Mouse (Mus musculus): ENCODE results near the gene Syt7. TPM values are rescaled to one million over a fixed set of nuclear protein-coding genes. Genes with fewer than 3 reads are reported as not detected.

The Syt7 gene
- polyA plus RNA-seq, 1 experiment, result 11.0 TPM

DNA sequence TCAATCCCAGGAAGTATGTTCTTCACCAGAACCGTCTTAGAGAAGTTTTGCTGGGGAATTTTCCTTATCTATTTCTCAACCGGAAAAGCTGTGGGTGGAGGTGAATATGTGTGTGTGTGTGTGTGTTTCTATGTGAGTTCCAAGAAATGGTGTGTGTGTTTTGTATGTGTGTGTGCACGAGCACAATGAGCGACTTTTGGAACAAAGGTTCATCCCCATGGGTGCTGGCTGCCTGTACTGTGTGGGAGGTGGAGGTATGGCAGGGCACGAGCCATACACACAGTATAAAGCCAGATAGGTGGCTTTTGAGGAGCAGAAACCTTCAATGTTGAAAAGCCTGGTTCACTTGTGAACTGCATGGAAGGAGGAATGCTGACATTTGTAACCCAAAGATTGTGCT is 1.2 kb upstream of the Syt7 start:
- TF ChIP-seq POLR2A (IDR thresholded peaks at IDR 0.05; ENCODE audit: control insufficient read depth, low read depth, low read length) (no peak), CTCF (IDR thresholded peaks at IDR 0.05; ENCODE audit: control insufficient read depth, insufficient read depth, insufficient replicate concordance, low read depth, low read length) (no peak)
- H3K4me1 ChIP-seq (ENCODE audit: control insufficient read depth, insufficient read depth, low read length), result peaks cover 6% of the 10 kb centered on the region
- no peaks in the 10 kb centered on the region for H3K36me3 ChIP-seq (ENCODE audit: control insufficient read depth, insufficient read depth, low read length)
- H3K27me3 ChIP-seq (ENCODE audit: control insufficient read depth, insufficient read depth, low read length), result no peaks in the 10 kb centered on the region
- 0 out of 2 replicates have a peak overlapping the region, but pooled peaks have one; percentile 18 for H3K27ac ChIP-seq (ENCODE audit: control insufficient read depth, insufficient read depth, low read depth, low read length)
- H3K4me3 ChIP-seq (ENCODE audit: control insufficient read depth, low read depth, low read length), result no peak overlapping the region

DNA sequence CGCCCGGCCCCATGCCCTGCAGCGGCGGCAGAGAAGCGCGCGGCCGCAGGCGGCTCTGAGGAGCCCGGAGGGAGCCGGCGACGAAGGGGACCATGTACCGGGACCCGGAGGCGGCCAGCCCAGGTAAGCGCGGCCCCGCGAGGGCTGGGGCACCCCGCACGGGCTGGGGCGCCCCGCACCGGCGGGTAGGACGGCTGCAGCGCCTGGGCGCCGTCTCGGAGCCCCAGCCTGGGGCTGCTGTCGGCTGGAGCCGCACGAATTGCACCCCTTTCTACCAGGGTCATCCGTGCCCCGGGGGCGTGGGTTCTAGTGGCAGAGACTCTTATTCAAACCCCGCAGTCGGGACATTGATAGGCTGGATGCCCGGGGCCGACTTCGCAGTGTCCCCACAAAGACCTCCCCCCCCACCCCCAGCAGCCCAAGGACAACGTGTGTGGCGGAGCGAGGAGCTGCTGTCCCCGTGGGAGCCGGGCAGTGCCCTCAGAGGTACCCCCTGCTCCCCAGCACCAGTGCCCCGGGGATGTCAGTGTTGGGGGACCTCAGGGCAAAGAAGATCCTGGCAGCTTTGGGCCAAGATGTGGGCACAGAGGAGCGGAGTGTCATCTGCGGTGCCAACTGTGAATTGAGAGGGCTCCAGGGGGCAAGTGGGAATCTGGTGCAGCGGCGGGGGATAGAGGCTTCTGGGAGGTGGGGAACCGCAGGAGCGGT is 655 bp downstream of the Syt7 start:
- Histone ChIP-seq H3K4me1 (ENCODE audit: control insufficient read depth, insufficient read depth, low read length) (peaks cover 6% of the 10 kb centered on the region), H3K4me3 (ENCODE audit: control insufficient read depth, low read depth, low read length) (peak overlapping the region; percentile 94), H3K36me3 (ENCODE audit: control insufficient read depth, insufficient read depth, low read length) (no peaks in the 10 kb centered on the region), H3K27me3 (ENCODE audit: control insufficient read depth, insufficient read depth, low read length) (no peaks in the 10 kb centered on the region), H3K27ac (ENCODE audit: control insufficient read depth, insufficient read depth, low read depth, low read length) (0 out of 2 replicates have a peak overlapping the region, but pooled peaks have one; percentile 11)
- TF ChIP-seq CTCF (IDR thresholded peaks at IDR 0.05; ENCODE audit: control insufficient read depth, insufficient read depth, insufficient replicate concordance, low read depth, low read length) (no peak), POLR2A (IDR thresholded peaks at IDR 0.05; ENCODE audit: control insufficient read depth, low read depth, low read length) (no peak)

DNA sequence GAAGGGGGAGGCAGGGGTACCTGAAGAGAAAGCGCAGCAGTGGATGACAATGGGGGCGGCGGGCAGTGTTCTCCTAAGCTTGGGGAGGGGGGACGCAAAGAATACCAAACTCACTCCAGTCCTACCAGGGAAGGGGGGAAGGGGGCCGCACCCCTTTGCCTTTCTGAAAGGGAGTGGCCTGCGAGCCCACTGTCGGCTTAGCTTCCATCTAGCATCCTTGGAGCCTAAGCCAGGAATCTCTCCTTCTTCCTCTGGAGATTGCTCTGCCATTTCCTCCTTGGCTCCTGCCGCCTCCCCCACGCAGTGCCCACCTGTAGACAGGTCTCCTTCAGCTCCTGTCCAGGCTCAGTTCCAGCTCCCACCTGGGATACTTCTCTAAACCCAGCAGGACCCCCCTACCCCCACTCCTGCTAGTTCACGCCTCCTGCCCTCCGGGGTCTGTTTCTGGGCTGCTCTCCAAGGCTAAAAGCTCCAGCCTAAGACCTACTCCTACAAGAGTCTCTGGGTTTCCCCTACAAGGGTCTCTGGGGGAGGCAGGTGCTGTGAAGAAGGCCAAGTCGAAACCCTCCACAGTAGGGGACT is 1.3 kb downstream of the Syt7 start:
- TF ChIP-seq POLR2A (IDR thresholded peaks at IDR 0.05; ENCODE audit: control insufficient read depth, low read depth, low read length) (no peak), CTCF (IDR thresholded peaks at IDR 0.05; ENCODE audit: control insufficient read depth, insufficient read depth, insufficient replicate concordance, low read depth, low read length) (no peak)
- Histone ChIP-seq H3K27me3 (ENCODE audit: control insufficient read depth, insufficient read depth, low read length) (no peaks in the 10 kb centered on the region), H3K36me3 (ENCODE audit: control insufficient read depth, insufficient read depth, low read length) (no peaks in the 10 kb centered on the region), H3K27ac (ENCODE audit: control insufficient read depth, insufficient read depth, low read depth, low read length) (no peak overlapping the region), H3K4me3 (ENCODE audit: control insufficient read depth, low read depth, low read length) (peak overlapping the region; percentile 94; the same call in 1 of the 2 replicates), H3K4me1 (ENCODE audit: control insufficient read depth, insufficient read depth, low read length) (peaks cover 6% of the 10 kb centered on the region)

DNA sequence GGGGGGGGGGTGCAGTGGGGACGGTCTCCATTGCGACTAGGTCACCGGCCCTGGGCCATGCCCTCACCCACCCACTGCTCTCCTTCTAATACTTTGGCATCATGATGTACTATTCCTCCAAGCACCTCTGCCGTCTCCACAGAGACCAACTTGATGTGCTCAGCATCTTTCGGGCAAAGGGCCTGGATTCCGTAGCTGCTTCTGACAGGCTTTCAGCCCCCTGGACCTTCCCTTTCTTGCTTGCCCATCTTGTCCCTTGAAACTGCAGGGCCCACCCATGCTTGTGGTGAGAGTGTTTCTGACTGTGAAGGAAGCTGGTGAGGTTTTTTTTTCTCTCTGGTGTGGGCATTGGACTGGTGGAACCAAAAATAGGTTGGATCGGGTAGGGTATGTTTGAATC is 2.1 kb downstream of the Syt7 start:
- Histone ChIP-seq H3K4me3 (ENCODE audit: control insufficient read depth, low read depth, low read length) (no peak overlapping the region), H3K27me3 (ENCODE audit: control insufficient read depth, insufficient read depth, low read length) (no peaks in the 10 kb centered on the region), H3K27ac (ENCODE audit: control insufficient read depth, insufficient read depth, low read depth, low read length) (no peak overlapping the region), H3K36me3 (ENCODE audit: control insufficient read depth, insufficient read depth, low read length) (no peaks in the 10 kb centered on the region), H3K4me1 (ENCODE audit: control insufficient read depth, insufficient read depth, low read length) (peaks cover 6% of the 10 kb centered on the region)
- TF ChIP-seq POLR2A (IDR thresholded peaks at IDR 0.05; ENCODE audit: control insufficient read depth, low read depth, low read length) (no peak), CTCF (IDR thresholded peaks at IDR 0.05; ENCODE audit: control insufficient read depth, insufficient read depth, insufficient replicate concordance, low read depth, low read length) (no peak)

DNA sequence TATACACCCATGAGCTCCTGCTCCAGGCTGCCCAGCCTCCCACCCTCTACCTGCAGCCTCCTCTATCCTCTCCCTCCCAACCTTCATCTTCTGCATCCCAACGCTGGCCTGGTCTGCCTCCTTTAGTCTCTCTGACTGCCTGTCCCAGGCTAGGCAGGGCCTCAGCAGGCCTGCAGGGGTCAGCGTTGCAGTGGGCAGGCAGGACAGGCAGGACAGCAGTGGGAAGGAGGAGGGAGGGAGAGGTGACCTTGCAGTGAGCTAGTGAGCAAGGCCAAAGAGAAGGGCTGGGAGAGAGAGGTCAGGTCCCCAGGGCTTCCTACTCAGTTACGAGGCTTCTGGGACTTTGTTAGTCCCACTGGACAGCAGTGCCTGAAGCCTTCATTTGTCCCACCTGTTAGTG is 3.1 kb downstream of the Syt7 start:
- Histone ChIP-seq H3K36me3 (ENCODE audit: control insufficient read depth, insufficient read depth, low read length) (no peaks in the 10 kb centered on the region), H3K27me3 (ENCODE audit: control insufficient read depth, insufficient read depth, low read length) (no peaks in the 10 kb centered on the region), H3K4me3 (ENCODE audit: control insufficient read depth, low read depth, low read length) (no peak overlapping the region), H3K4me1 (ENCODE audit: control insufficient read depth, insufficient read depth, low read length) (peaks cover 6% of the 10 kb centered on the region), H3K27ac (ENCODE audit: control insufficient read depth, insufficient read depth, low read depth, low read length) (no peak overlapping the region)
- peak; percentile 75; the same call in 1 of the 2 replicates for TF ChIP-seq CTCF (IDR thresholded peaks at IDR 0.05; ENCODE audit: control insufficient read depth, insufficient read depth, insufficient replicate concordance, low read depth, low read length)
- no peak for TF ChIP-seq POLR2A (IDR thresholded peaks at IDR 0.05; ENCODE audit: control insufficient read depth, low read depth, low read length)

DNA sequence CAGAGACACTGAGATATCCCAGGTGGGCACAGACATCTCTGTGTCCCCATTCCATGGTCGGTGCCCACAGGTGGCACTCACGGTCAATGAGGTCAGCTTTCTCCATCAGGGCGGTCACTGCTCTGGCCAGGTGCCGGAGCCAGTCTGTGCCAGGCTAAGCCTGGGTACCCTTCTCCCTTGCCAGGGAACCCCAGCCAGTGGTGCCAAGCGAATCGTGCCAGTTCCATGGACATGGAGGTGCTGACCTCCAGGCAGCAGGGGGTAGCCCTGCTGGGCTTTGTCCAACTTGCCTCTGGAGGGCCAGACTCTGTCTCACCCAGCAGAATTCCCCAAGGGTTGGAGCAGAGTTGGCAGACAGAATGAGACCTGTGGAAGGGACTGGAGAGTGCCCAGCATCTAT is 4.6 kb downstream of the Syt7 start:
- no peak overlapping the region for H3K4me3 ChIP-seq (ENCODE audit: control insufficient read depth, low read depth, low read length)
- TF ChIP-seq CTCF (IDR thresholded peaks at IDR 0.05; ENCODE audit: control insufficient read depth, insufficient read depth, insufficient replicate concordance, low read depth, low read length) (no peak), POLR2A (IDR thresholded peaks at IDR 0.05; ENCODE audit: control insufficient read depth, low read depth, low read length) (no peak)
- no peaks in the 10 kb centered on the region for H3K27me3 ChIP-seq (ENCODE audit: control insufficient read depth, insufficient read depth, low read length)
- H3K27ac ChIP-seq (ENCODE audit: control insufficient read depth, insufficient read depth, low read depth, low read length), result no peak overlapping the region
- H3K36me3 ChIP-seq (ENCODE audit: control insufficient read depth, insufficient read depth, low read length), result no peaks in the 10 kb centered on the region
- H3K4me1 ChIP-seq (ENCODE audit: control insufficient read depth, insufficient read depth, low read length), result peaks cover 6% of the 10 kb centered on the region

DNA sequence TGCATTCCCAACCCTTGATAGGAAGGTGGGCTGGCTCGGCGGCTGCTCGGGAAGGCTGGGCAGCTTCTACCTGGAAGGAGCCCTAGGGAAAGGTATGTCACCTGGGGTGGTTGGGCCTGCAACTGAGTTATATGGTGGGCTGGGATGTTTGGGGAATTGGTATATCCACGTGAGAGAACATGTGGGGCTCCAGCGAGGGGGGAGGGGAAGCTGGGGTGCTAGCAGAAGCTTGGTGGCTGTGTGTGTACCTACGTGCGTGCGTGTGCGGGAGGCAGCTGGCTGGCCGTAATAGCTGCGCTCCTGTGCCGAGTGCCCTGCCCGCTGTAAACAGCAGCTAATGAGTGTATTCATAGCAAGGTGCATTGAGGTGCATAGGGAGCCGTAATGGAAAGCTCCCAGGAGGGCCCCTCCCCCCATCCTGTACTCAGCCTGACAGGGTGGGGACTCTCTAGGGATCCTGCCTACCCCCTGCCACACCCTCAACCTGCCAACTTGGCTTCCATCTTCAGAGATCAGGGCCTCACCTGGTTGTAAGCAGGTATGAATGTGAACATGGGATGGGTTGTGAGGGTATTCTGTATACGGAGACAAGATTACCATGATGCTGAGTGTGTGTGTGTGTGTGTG is 5.1 kb downstream of the Syt7 start:
- H3K27ac ChIP-seq (ENCODE audit: control insufficient read depth, insufficient read depth, low read depth, low read length), result no peak overlapping the region
- no peaks in the 10 kb centered on the region for H3K36me3 ChIP-seq (ENCODE audit: control insufficient read depth, insufficient read depth, low read length)
- H3K4me1 ChIP-seq (ENCODE audit: control insufficient read depth, insufficient read depth, low read length), result peaks cover 6% of the 10 kb centered on the region
- no peak overlapping the region for H3K4me3 ChIP-seq (ENCODE audit: control insufficient read depth, low read depth, low read length)
- H3K27me3 ChIP-seq (ENCODE audit: control insufficient read depth, insufficient read depth, low read length), result no peaks in the 10 kb centered on the region
- no peak for TF ChIP-seq CTCF (IDR thresholded peaks at IDR 0.05; ENCODE audit: control insufficient read depth, insufficient read depth, insufficient replicate concordance, low read depth, low read length)
